Mouse (Mus musculus): ENCODE measurements around the gene Ptger2. TPM values are rescaled to one million over a fixed set of nuclear protein-coding genes. Genes with fewer than 3 reads are reported as not detected.

Ptger2 gene
- polyA plus RNA-seq, 1 experiment from 2014 or later, result 1.2 TPM

DNA sequence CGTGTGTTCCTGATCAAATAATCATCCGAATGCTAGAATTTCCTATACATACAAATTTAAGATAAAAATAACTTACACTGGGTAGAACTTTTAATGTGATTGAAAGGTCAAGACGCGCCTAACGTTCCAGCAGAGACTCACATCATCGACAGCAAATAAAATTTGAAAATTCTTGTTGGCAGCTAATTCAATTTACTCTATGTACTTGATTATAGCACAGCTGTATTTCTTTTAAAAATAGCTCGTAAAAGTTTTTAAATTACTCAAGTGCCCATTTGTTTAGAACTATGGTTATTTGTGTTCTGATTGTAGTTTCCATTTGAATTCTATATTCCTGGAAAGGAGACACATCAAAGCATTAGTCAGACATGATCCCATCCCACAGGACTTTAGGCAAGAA is 63.1 kb downstream of the Ptger2 start:
- Histone ChIP-seq H3K9me3 (no peaks in the 10 kb centered on the region), H3K36me3 (no peaks in the 10 kb centered on the region), H3K27me3 (replicated peaks) (no peaks in the 10 kb centered on the region), H3K4me2 (replicated peaks) (no peak overlapping the region), H3K4me1 (replicated peaks) (0 out of 2 replicates have a peak, but pooled peaks cover 4% of the 10 kb centered on the region), H3K4me3 (replicated peaks) (no peak overlapping the region), H3K27ac (no peak overlapping the region), H3K9ac (no peak overlapping the region)
- 72% methylated on average over 7 of the region's 7 CpGs for whole genome bisulfite sequencing
- ATAC-seq, result no peak

MicroRNAs within 50 kb of the gene (microRNA counts, 519-probe panel; counts per million panel counts)
- 97.1 counts per million, percentile 29 among the panel's probes with 10 or more counts for microRNA mmu-miR-327

Other genes starting within 250 kb of the Ptger2 start
- not detected in 2 replicates for gene Gm8267, start 237.9 kb upstream of the Ptger2 start, polyA plus RNA-seq (2015; fragmentation: Nextera tagmentation; extraction: Ambion mirVana)
- not detected in 2 replicates for gene Ptgdr, start 128.8 kb upstream of the Ptger2 start, polyA plus RNA-seq (2015; fragmentation: Nextera tagmentation; extraction: Ambion mirVana)
- gene Gpr137c, start 231.5 kb downstream of the Ptger2 start, polyA plus RNA-seq (2015; fragmentation: Nextera tagmentation; extraction: Ambion mirVana), result 1.4 and 1.5 TPM in 2 replicates
- gene Txndc16, start 232.1 kb downstream of the Ptger2 start, polyA plus RNA-seq (2015; fragmentation: Nextera tagmentation; extraction: Ambion mirVana), result 10.4 and 11.7 TPM in 2 replicates